Mouse (Mus musculus) leukemia stem cell, adult 10-12 weeks (primary cell): Measurements from ENCODE around the gene Ceacam3. TPM values are rescaled to one million over a fixed set of nuclear protein-coding genes. Genes with fewer than 3 reads are reported as not detected.

Source experiments
- polyA plus RNA-seq: library from polyadenylated mRNA; stranded (reverse); fragments of >175 nt; gene quantifications from 2 replicates; pipeline ENCODE4 v1.2.3, GENCODE M21; 2012; ENCODE audit warnings: low replicate concordance

Ceacam3 gene
- not detected in 2 replicates for polyA plus RNA-seq

GRCm38 (mm10) chr7:17149931-17150330 is at the start of gene Ceacam3:
Gene Ceacam3, plus strand, starts transcription at chr7:17150282.

GRCm38 (mm10) chr7:17203177-17203576 is 53.1 kb downstream of the Ceacam3 start, which contains the start of gene Psg29:
Gene Psg29, plus strand, starts transcription at chr7:17203477.

Other genes with a start within 250 kb of the Ceacam3 start
- gene Ptgir, start 243.8 kb upstream of the Ceacam3 start, polyA plus RNA-seq: 0.28 and 0.76 TPM in 2 replicates
- gene Calm3, start 226.2 kb upstream of the Ceacam3 start, polyA plus RNA-seq: 1,517 and 1,958 TPM in 2 replicates
- 0.15 TPM in 1 of 2 replicates, not detected in the other for gene Pnmal2, start 205.6 kb upstream of the Ceacam3 start, polyA plus RNA-seq
- 0.09 TPM in 1 of 2 replicates, not detected in the other for gene Pnmal1, start 190.6 kb upstream of the Ceacam3 start, polyA plus RNA-seq
- 0.12 and 0.33 TPM in 2 replicates for gene Gm42372, start 167.2 kb upstream of the Ceacam3 start, polyA plus RNA-seq
- gene Ccdc8, start 157.6 kb upstream of the Ceacam3 start, polyA plus RNA-seq: 0.12 and 0.42 TPM in 2 replicates
- gene Ppp5c, start 122.4 kb upstream of the Ceacam3 start, polyA plus RNA-seq: 104 and 116 TPM in 2 replicates
- 6.1 and 9.2 TPM in 2 replicates for gene Hif3a, start 87.9 kb upstream of the Ceacam3 start, polyA plus RNA-seq
- not detected in 2 replicates for gene Psg16, start 76.2 kb upstream of the Ceacam3 start, polyA plus RNA-seq
- gene Psg29, start 53.2 kb downstream of the Ceacam3 start, polyA plus RNA-seq: not detected in 2 replicates